Mouse (Mus musculus): ENCODE data around the gene Rbfox1.

- TF ChIP-seq JUND (IDR thresholded peaks at IDR 0.05; ENCODE audit: low read depth, low read length) (no peak), POLR2A (IDR thresholded peaks at IDR 0.05; ENCODE audit: control insufficient read depth in 1 of 2, insufficient read depth in 1 of 2, low read depth in 1 of 2, low read length in 2 of 2, poor library complexity in 1 of 2) (no peak), CHD2 (IDR thresholded peaks at IDR 0.05; ENCODE audit: low read length) (no peak), ELF1 (IDR thresholded peaks at IDR 0.05; ENCODE audit: low read depth, low read length) (no peak), MXI1 (IDR thresholded peaks at IDR 0.05; ENCODE audit: low read depth, low read length) (no peak), MAX (IDR thresholded peaks at IDR 0.05; ENCODE audit: low read length) (no peak), KAT2A (conservative IDR thresholded peaks at IDR 0.05; ENCODE audit: low read depth, low read length) (no peak), CTCF (IDR thresholded peaks at IDR 0.05 in 2 of 3, conservative IDR thresholded peaks at IDR 0.05 in 1 of 3; ENCODE audit: control insufficient read depth in 1 of 3, insufficient read depth in 1 of 3, low read depth in 2 of 3, low read length in 3 of 3, poor library complexity in 1 of 3, severe bottlenecking in 1 of 3) (no peak), GABPA (IDR thresholded peaks at IDR 0.05; ENCODE audit: low read depth, low read length) (no peak), BHLHE40 (IDR thresholded peaks at IDR 0.05; ENCODE audit: borderline replicate concordance, low read depth, low read length) (no peak)
These were observed 1264.1 kb downstream of the Rbfox1 start for GRCm38 (mm10) chr16:7149106-7149899.
